Mouse (Mus musculus) liver, embryonic 11.5 days (tissue): ENCODE measurements around the gene Ppp3cb. TPM values are rescaled to one million over a fixed set of nuclear protein-coding genes. Genes with fewer than 3 reads are reported as not detected.

Experiments used
- ATAC-seq: fragments of 200-750 bp; cut with Nextera tagmentation; replicated peaks from 2 replicates; pipeline ENCODE4 v1.8.0; 2017; ENCODE audit warnings: moderate number of reproducible peaks, mild to moderate bottlenecking, moderate TSS enrichment, moderate library complexity; ENCODE audit not compliant: low FRiP score
- DNase-seq: peaks from one replicate; pipeline ENCODE4 v3.0.0-alpha.2; 2017; ENCODE audit warnings: low spot score
- H3K27ac ChIP-seq: fragments of 300-500 bp; sonication (generic); 2 replicates; pipeline ENCODE4 v1.5.1; 2014; ENCODE audit warnings: mild to moderate bottlenecking, low read depth, low read length, control low read depth
- H3K27me3 ChIP-seq: fragments of 300-500 bp; sonication (generic); replicated peaks from 2 replicates; pipeline ENCODE4 v1.6.1; 2014; ENCODE audit warnings: low read length, mixed read lengths; ENCODE audit not compliant: control insufficient read depth, insufficient read depth
- H3K36me3 ChIP-seq: fragments of 300-500 bp; sonication (generic); 2 replicates; pipeline ENCODE4 v1.6.1; 2014; ENCODE audit warnings: mild to moderate bottlenecking, low read length, moderate library complexity, mixed read lengths; ENCODE audit not compliant: control insufficient read depth, insufficient read depth
- H3K4me1 ChIP-seq: fragments of 300-500 bp; sonication (generic); replicated peaks from 2 replicates; pipeline ENCODE4 v1.6.1; 2014; ENCODE audit warnings: low read length, mixed read lengths; ENCODE audit not compliant: control insufficient read depth, insufficient read depth
- H3K4me2 ChIP-seq: fragments of 300-500 bp; sonication (generic); 2 replicates; pipeline ENCODE4 v1.6.1; 2014; ENCODE audit warnings: mild to moderate bottlenecking, control low read depth, moderate library complexity
- H3K4me3 ChIP-seq: fragments of 300-500 bp; sonication (generic); 2 replicates; pipeline ENCODE4 v1.5.1; 2014; ENCODE audit warnings: low read depth, low read length, control low read depth
- H3K9ac ChIP-seq: fragments of 300-500 bp; sonication (generic); 2 replicates; pipeline ENCODE4 v1.6.1; 2014; ENCODE audit warnings: low read depth, low read length, control low read depth
- H3K9me3 ChIP-seq: fragments of 300-500 bp; sonication (generic); 2 replicates; pipeline ENCODE4 v1.6.1; 2016; ENCODE audit warnings: low read length, inconsistent platforms, mixed read lengths; ENCODE audit not compliant: control insufficient read depth
- WGBS: fragments of 180-500 bp; shearing (Covaris S2); extraction: QIAGEN DNeasy Blood & Tissue Kit; methylation state at CpG from one replicate; pipeline ENCODE4 v1.1.7; 2014; 5-methylcytosine and 5-hydroxymethylcytosine counted together
- polyA plus RNA-seq: library from polyadenylated mRNA; unstranded; fragments of >200 nt; fragmentation: Nextera tagmentation; extraction: Ambion mirVana; gene quantifications from 2 replicates; pipeline ENCODE4 v1.2.1, GENCODE M21; 2014

The Ppp3cb gene
- polyA plus RNA-seq, 1 experiment from 2014 or later: 41.9 TPM

DNA sequence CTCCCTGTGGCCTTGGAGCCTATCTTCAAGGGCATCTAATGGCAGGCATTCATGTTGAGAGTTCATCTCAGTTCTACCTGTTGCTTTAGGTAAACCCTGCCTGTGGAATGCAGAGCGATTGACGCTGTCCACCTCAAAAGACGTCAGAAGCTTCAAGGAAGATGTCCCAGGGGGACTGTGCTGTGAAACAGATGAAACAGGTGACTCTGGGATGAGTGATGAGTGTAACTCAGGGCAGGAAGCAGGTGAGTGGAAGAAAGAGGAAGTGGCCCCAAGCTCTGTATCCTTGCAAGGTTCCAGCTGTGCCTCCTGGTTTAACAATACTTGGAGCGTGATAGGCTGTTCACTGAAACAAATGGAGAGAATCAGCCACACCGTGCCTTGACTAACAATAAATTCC lies 15.5 kb upstream of the Ppp3cb start:
- H3K36me3 ChIP-seq: peaks cover 10% of the 10 kb centered on the region
- H3K4me2 ChIP-seq: no peak overlapping the region
- no peak overlapping the region for H3K27ac ChIP-seq
- no peak for ATAC-seq
- DNase-seq: no peak
- no peak overlapping the region for H3K4me3 ChIP-seq
- 84% methylated on average over 5 of the region's 5 CpGs for WGBS
- H3K27me3 ChIP-seq: no peaks in the 10 kb centered on the region
- H3K9me3 ChIP-seq: no peaks in the 10 kb centered on the region
- no peaks in the 10 kb centered on the region for H3K4me1 ChIP-seq
- no peak overlapping the region for H3K9ac ChIP-seq

DNA sequence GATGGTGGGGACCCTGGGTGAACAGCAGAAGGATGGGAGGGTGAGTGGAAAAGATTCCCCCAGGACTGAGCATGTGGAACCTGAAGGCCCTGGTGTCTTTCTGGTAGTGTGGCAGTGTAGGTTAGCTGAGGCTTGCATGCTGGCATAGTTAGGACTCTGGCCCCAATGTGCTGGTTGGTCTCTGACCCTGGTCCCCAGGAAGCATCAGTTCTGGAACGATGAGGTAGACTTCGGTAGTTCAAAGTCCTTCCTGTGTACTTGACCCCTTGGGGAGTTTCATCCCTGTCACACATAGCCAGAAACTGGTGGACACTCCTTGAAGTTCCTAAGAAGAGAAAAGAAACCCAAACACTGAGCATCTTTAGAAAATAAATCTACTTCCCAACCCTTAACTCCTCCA lies 3.8 kb upstream of the Ppp3cb start:
- WGBS: 88% methylated on average over 2 of the region's 2 CpGs
- DNase-seq (no peak), ATAC-seq (no peak)
- Histone ChIP-seq H3K27ac (no peak overlapping the region), H3K4me1 (0 out of 2 replicates have a peak, but pooled peaks cover under 1% of the 10 kb centered on the region), H3K9me3 (no peaks in the 10 kb centered on the region), H3K4me3 (no peak overlapping the region), H3K4me2 (no peak overlapping the region), H3K9ac (no peak overlapping the region), H3K27me3 (no peaks in the 10 kb centered on the region), H3K36me3 (no peaks in the 10 kb centered on the region; the same call in 1 of the 2 replicates)

DNA sequence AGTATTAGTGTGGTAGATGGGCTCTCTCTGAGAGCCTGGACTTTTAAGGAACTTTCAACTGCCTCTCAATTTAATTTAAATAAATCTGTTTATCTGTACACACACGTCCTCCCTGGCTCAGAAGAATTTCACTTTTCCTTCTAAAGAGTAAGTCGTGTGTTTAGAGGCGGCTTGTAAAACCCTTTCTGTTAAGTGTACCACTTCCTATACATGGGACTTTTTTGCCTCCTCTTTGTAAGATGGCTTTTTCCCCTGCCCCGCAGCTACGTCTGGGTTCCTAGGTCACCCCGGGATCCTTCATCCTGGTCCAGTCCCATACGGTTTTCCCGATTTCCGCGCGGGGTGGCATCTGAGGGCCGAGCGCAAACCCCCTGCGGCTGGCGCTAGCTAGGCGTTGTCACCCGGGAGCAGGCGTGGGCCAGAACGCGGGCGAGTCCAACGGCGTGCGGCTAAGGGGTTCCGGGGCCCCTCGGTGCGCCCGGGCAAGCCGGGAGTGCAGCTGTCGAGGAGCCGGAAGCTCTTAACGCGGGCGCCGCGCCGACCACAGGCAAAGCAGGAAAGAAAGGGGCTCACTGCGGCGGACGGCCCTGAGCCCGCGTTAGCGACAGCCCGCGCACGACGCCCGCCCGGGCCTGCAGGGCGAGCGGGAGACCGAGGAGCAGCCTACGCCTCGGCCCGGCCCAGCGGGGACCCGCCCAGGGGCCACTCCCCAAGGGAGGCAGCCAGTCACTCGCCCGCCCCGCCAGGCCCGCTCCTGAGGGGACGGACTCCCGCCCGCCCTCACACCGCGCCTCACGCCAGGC lies 643 bp downstream of the Ppp3cb start:
- Histone ChIP-seq H3K27ac (peak overlapping the region; percentile 98), H3K4me3 (peak overlapping the region; percentile 82), H3K36me3 (no peaks in the 10 kb centered on the region; the same call in 1 of the 2 replicates), H3K9ac (peak overlapping the region; percentile 94), H3K4me2 (peak overlapping the region; percentile 71), H3K4me1 (peaks cover 8% of the 10 kb centered on the region; the same call in 1 of the 2 replicates), H3K27me3 (no peaks in the 10 kb centered on the region), H3K9me3 (no peaks in the 10 kb centered on the region)
- WGBS: under 1% methylated on average over 47 of the region's 67 CpGs
- DNase-seq: peak; percentile 92
- peak; percentile 99 for ATAC-seq

DNA sequence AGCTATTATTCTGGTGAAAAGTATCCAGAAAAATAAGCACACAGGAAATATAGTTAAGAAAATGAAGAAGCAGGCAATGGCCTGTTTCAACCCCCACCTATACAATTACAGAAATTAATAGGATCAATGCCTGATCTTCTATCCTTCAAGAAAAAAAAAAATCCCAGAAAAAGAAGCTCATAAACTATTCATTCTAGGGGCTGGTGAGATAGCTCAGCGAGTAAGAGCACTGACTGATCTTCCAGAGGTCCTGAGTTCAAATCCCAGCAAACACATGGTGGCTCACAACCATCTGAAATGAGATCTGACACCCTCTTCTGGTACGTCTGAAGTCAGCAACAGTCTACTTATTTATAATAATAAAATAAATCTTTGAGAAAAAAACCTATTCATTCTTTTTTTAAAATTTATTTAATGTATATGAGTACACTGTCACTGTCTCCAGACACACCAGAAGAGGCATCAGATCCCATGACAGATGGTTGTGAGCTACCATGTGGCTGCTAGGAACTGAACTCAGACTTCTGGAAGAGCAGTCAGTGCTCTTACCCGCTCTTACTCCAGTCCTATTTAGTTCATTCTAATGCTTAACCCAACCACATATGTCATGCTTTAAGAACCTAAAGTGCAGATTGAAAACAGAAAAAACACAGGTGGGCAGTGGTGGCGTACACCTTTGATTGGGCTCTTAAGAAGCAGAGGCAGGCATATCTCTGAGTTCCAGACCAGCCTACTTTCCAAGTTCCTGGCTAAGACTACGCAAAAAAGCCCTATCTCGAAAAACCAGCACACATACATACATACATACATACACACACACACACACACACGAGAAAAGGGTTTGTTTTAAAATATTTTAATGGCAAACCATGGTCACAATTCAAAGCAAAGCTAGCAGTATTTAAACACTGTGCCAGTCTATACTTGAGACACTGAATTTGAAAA lies 1.6 kb downstream of the Ppp3cb start:
- Histone ChIP-seq H3K36me3 (no peaks in the 10 kb centered on the region; the same call in 1 of the 2 replicates), H3K27ac (peak overlapping the region; percentile 98; the same call in 1 of the 2 replicates), H3K4me1 (peaks cover 8% of the 10 kb centered on the region; the same call in 1 of the 2 replicates), H3K27me3 (no peaks in the 10 kb centered on the region), H3K9ac (peak overlapping the region; percentile 39; the same call in 1 of the 2 replicates), H3K4me2 (peak overlapping the region; percentile 71), H3K9me3 (no peaks in the 10 kb centered on the region), H3K4me3 (peak overlapping the region; percentile 82)
- ATAC-seq (peak; percentile 52), DNase-seq (no peak)
- 49% methylated on average over 7 of the region's 7 CpGs for WGBS

DNA sequence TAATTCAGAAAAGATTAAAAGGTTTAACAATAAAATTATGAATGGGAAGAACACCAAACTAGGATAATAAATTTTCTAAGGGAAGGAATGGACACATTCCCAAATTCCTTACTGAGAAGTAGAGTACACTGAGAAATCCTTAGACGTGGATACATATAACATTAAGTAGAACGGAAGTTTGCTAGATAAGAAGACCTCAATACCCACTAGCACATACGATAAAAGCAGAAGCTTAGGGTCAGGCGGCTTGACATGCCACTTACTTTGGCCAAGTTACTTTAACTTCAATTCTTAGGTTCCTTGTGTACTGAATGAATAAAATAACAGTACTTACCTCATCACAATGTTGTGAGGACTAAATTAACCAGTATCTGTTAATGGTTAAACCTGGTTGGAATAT lies 16.7 kb downstream of the Ppp3cb start:
- H3K4me1 ChIP-seq: no peaks in the 10 kb centered on the region
- H3K36me3 ChIP-seq: no peaks in the 10 kb centered on the region; the same call in 1 of the 2 replicates
- DNase-seq (no peak), ATAC-seq (no peak)
- H3K27ac ChIP-seq: no peak overlapping the region
- H3K9me3 ChIP-seq: no peaks in the 10 kb centered on the region
- no peaks in the 10 kb centered on the region for H3K27me3 ChIP-seq
- no peak overlapping the region for H3K4me2 ChIP-seq
- 66% methylated on average over 4 of the region's 4 CpGs for WGBS
- H3K4me3 ChIP-seq: no peak overlapping the region
- no peak overlapping the region for H3K9ac ChIP-seq

DNA sequence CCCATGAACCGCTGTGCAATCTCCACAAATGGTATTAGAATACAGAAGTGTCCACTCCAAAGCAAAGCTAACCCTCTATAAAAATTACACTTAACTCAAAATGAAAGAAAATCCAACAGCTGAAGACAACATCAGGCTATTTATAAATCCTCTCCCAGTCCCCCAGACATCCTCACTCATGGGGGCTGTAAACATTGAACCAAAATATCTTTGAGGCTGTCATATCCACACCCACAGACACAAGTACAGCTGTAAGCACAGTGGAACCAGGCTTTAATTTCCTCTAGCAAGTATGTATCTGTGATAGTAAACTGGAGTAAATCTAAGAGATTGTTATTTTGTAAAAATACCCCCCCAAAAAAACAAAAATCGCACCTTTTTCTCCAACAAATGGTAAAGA lies 26.2 kb downstream of the Ppp3cb start:
- Histone ChIP-seq H3K36me3 (peaks cover 12% of the 10 kb centered on the region; the same call in 1 of the 2 replicates), H3K27me3 (no peaks in the 10 kb centered on the region), H3K4me3 (no peak overlapping the region), H3K4me1 (no peaks in the 10 kb centered on the region), H3K9ac (no peak overlapping the region), H3K9me3 (no peaks in the 10 kb centered on the region), H3K27ac (no peak overlapping the region), H3K4me2 (no peak overlapping the region)
- ATAC-seq (no peak), DNase-seq (no peak)
- WGBS: 96% methylated on average over 2 of the region's 2 CpGs

DNA sequence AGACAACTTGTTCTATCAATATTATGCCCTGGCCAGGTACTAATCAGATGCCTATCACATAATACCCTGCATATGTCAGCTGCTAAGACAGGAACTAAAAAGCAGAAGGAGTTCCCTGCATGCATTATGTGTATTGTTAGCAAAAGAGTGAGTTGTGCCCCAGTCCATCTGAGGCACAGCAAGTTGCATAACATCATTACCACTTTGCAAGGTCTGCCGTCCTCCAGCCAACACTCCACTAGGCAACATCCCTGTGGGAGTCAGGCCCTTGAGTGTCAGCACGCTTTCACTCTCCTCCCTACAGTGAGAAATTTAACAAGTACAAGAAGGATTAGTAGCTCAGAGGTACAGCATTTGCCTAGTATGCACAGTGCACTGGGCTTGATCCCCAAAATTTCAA lies 37.9 kb downstream of the Ppp3cb start:
- Histone ChIP-seq H3K4me3 (no peak overlapping the region), H3K27me3 (no peaks in the 10 kb centered on the region), H3K9me3 (no peaks in the 10 kb centered on the region), H3K9ac (no peak overlapping the region), H3K4me2 (no peak overlapping the region), H3K27ac (no peak overlapping the region), H3K36me3 (no peaks in the 10 kb centered on the region; the same call in 1 of the 2 replicates), H3K4me1 (no peaks in the 10 kb centered on the region)
- DNase-seq: no peak
- WGBS: 89% methylated on average over 2 of the region's 2 CpGs
- ATAC-seq: no peak

DNA sequence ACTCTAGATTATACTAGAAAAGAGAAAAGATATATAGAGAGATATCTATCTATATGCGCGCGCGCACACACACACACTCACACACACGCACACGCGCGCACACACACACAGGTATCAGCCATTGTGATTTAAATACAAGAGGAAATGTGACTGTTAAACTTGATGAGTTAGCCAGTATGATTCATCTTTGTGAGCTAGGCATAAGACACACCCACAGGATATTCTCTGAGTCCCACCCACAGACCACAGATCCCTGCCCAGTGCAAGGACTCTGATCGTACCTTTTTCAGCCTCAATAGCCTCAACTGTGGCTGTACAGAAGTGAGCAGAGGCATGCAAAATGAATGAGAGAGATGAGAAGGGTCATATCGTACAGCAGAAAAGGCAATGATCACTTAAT lies 43.4 kb downstream of the Ppp3cb start:
- H3K36me3 ChIP-seq: peaks cover 7% of the 10 kb centered on the region
- no peak overlapping the region for H3K9ac ChIP-seq
- H3K4me3 ChIP-seq: no peak overlapping the region
- no peak overlapping the region for H3K27ac ChIP-seq
- ATAC-seq: no peak
- WGBS: 92% methylated on average over 10 of the region's 10 CpGs
- no peaks in the 10 kb centered on the region for H3K27me3 ChIP-seq
- H3K9me3 ChIP-seq: no peaks in the 10 kb centered on the region
- no peak overlapping the region for H3K4me2 ChIP-seq
- DNase-seq: no peak
- H3K4me1 ChIP-seq: no peaks in the 10 kb centered on the region
